In genomic region chr7:47148298-47148697, GRCm38 (mm10) we compare ENCODE assay signal across 29 mouse cellular contexts. TPM values are rescaled to one million over a fixed set of nuclear protein-coding genes. Genes with fewer than 3 reads are reported as not detected.
DNase-seq lines count a peak whose midpoint lies in the region; ATAC-seq lines count a peak whose summit lies in the region.
"Had no signal": no experiment of that assay in that cellular context is flagged by ENCODE, and none has a peak within 500 bp of the region (broad histone marks: within the 10 kb centered on the region; RNA-seq: fewer than 3 reads in every experiment).

No protein-coding gene starts in this region.

- H3K4me2 ChIP-seq in heart, embryonic 12.5 days: no peak overlapping the region

- no peaks in the 10 kb centered on the region for H3K9me3 ChIP-seq in heart, embryonic 12.5 days (replicated peaks)
- H3K9me3 ChIP-seq: G1E had no signal

- intact Hi-C loops in left cerebral cortex, postnatal 4 days (cut with DNase I): loop anchor here (2.0 kb wide), 1 partner anchor 185 kb away; no protein-coding TSS in a partner anchor

- no peak for ATAC-seq in heart, embryonic 12.5 days (ENCODE audit: insufficient number of reproducible peaks, low FRiP score)
- ATAC-seq: activated CD4-positive, CD25-positive, alpha-beta regulatory T cell, adult 4 months; CD4-positive, CD25-positive, alpha-beta regulatory T cell, adult 4 months; Patski had no signal

- H3K4me1 ChIP-seq in heart, embryonic 12.5 days (replicated peaks): no peaks in the 10 kb centered on the region

- WGBS in heart, embryonic 12.5 days: 74% methylated on average over 7 of the region's 7 CpGs

- no peaks in the 10 kb centered on the region for H3K27me3 ChIP-seq in heart, embryonic 12.5 days (replicated peaks)

- no peak overlapping the region for H3K9ac ChIP-seq in heart, embryonic 12.5 days

- no peak overlapping the region for H3K4me3 ChIP-seq in heart, embryonic 12.5 days

- DNase-seq in cerebellum, postnatal 10 days: peak; percentile 48 to 55
- DNase-seq in cerebellum, adult 8-10 months: no peak
- peak; percentile 21 for DNase-seq in heart, adult 11 months
- peak; percentile 13 for DNase-seq in left cerebral cortex, postnatal 4 days
- no peak for DNase-seq in left cerebral cortex, adult 11 months (ENCODE audit: low spot score)
- DNase-seq in Muller cell, postnatal 12 days (ENCODE audit: inconsistent ontology term): peak; percentile 11
- DNase-seq in cerebellum, adult 18-20 months: no peak
- DNase-seq: adrenal gland, adult 2 months; adrenal gland, adult 8-10 months; adrenal gland, postnatal 10 days; adrenal gland, postnatal 14 days; adrenal gland, postnatal 25 days; adrenal gland, postnatal 36 days; B cell, adult 2 months; cerebellum, adult 11 months; cerebellum, adult 11-12 months; cerebellum, adult 2 months had no signal

- H3K36me3 ChIP-seq in heart, embryonic 12.5 days: no peaks in the 10 kb centered on the region
- H3K36me3 ChIP-seq: G1E had no signal

- no peak overlapping the region for H3K27ac ChIP-seq in heart, embryonic 12.5 days (ENCODE audit: poor library complexity, severe bottlenecking)

RNA-seq across cellular contexts. Expression of gene Ptpn5, which starts 14.8 kb away (rescaled TPM):
- polyA plus RNA-seq in heart, embryonic 12.5 days (2016; fragmentation: Nextera tagmentation; extraction: Ambion mirVana): 0.10 TPM in 1 of 2 replicates, not detected in the other
- 100 to 1,000 TPM; 138 to 140 TPM for total RNA-seq in left cerebral cortex, postnatal 4 days (2021)
- total RNA-seq: MEL had no signal
- polyA plus RNA-seq: G1E had no signal

RNA-seq across cellular contexts. Expression of gene Mrgpra6, which starts 56.4 kb away (rescaled TPM):
- not detected in 2 replicates for polyA plus RNA-seq in heart, embryonic 12.5 days (2016; fragmentation: Nextera tagmentation; extraction: Ambion mirVana)
- not detected for total RNA-seq in left cerebral cortex, postnatal 4 days (2021)
- total RNA-seq: adrenal gland, adult 18-20 months; adrenal gland, adult 2 months; adrenal gland, adult 8-10 months; adrenal gland, postnatal 10 days; adrenal gland, postnatal 14 days; adrenal gland, postnatal 25 days; adrenal gland, postnatal 36 days; adrenal gland, postnatal 4 days; CH12.LX; ES-E14; G1E; MEL had no signal
- polyA plus RNA-seq: activated CD4-positive, CD25-positive, alpha-beta regulatory T cell, adult 4 months; adrenal gland, adult 2 months; brain, embryonic 14.5 days; C2C12; CD4-positive, CD25-positive, alpha-beta regulatory T cell, adult 4 months; cerebellum, adult 2 months; G1E had no signal

Comparison
In these comparisons a context has a peak if more than half of its experiments do, and no peak if none do; other contexts are left out.
1. DNase-seq: peak in cerebellum, postnatal 10 days (2 of 2), heart, adult 11 months (single experiment), left cerebral cortex, postnatal 4 days (single experiment) and Muller cell, postnatal 12 days (single experiment); none in cerebellum, adult 8-10 months (single experiment), left cerebral cortex, adult 11 months (single experiment) and cerebellum, adult 18-20 months (0 of 2).